Mouse (Mus musculus): Measurements from ENCODE around the gene 1700012B07Rik. TPM values are rescaled to one million over a fixed set of nuclear protein-coding genes. Genes with fewer than 3 reads are reported as not detected.

Gene 1700012B07Rik
- polyA plus RNA-seq, 1 experiment from 2014 or later: not detected

GRCm38 (mm10) chr11:109785392-109785791, 42.5 kb downstream of the 1700012B07Rik start:
- H3K9me3 ChIP-seq: no peaks in the 10 kb centered on the region
- no peak overlapping the region for H3K4me2 ChIP-seq (replicated peaks)
- no peak overlapping the region for H3K4me3 ChIP-seq
- WGBS: 68% methylated on average over 5 of the region's 5 CpGs
- no peak overlapping the region for H3K27ac ChIP-seq (replicated peaks)
- no peak for ATAC-seq (replicated peaks)
- H3K27me3 ChIP-seq: no peaks in the 10 kb centered on the region
- no peak overlapping the region for H3K9ac ChIP-seq (replicated peaks)
- H3K4me1 ChIP-seq: peaks cover 8% of the 10 kb centered on the region; the same call in 1 of the 2 replicates
- no peaks in the 10 kb centered on the region for H3K36me3 ChIP-seq

GRCm38 (mm10) chr11:109771381-109771780, 56.5 kb downstream of the 1700012B07Rik start:
- Histone ChIP-seq H3K4me2 (replicated peaks) (no peak overlapping the region), H3K27me3 (no peaks in the 10 kb centered on the region), H3K9me3 (no peaks in the 10 kb centered on the region), H3K4me1 (no peaks in the 10 kb centered on the region), H3K27ac (replicated peaks) (no peak overlapping the region), H3K9ac (replicated peaks) (no peak overlapping the region), H3K4me3 (no peak overlapping the region), H3K36me3 (no peaks in the 10 kb centered on the region)
- 89% methylated on average over 1 of the region's 1 CpGs for WGBS
- ATAC-seq (replicated peaks): no peak

DNA sequence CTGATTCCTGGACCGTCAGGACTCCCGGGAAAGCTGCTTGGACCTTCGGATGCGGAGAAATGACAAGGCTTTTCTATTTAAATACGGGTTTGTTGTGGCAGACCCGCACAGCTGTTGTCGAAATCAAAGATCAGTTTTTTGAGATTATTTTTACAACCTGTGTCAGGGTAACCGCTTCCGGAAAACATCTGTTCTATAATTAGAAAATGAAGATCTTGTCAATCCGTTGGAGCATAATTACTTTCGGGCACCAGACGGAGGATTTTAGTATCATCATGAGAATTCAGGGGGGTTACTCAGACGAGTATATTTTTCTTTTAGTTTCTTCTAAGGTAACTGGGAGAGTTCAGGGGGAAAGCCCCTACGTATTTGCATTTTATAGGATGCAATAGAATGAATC, 57.7 kb downstream of the 1700012B07Rik start:
- no peaks in the 10 kb centered on the region for H3K27me3 ChIP-seq
- no peaks in the 10 kb centered on the region for H3K36me3 ChIP-seq
- H3K9me3 ChIP-seq: no peaks in the 10 kb centered on the region
- no peaks in the 10 kb centered on the region for H3K4me1 ChIP-seq
- ATAC-seq (replicated peaks): no peak
- no peak overlapping the region for H3K27ac ChIP-seq (replicated peaks)
- H3K4me2 ChIP-seq (replicated peaks): no peak overlapping the region
- WGBS: 82% methylated on average over 14 of the region's 14 CpGs
- no peak overlapping the region for H3K9ac ChIP-seq (replicated peaks)
- no peak overlapping the region for H3K4me3 ChIP-seq

DNA sequence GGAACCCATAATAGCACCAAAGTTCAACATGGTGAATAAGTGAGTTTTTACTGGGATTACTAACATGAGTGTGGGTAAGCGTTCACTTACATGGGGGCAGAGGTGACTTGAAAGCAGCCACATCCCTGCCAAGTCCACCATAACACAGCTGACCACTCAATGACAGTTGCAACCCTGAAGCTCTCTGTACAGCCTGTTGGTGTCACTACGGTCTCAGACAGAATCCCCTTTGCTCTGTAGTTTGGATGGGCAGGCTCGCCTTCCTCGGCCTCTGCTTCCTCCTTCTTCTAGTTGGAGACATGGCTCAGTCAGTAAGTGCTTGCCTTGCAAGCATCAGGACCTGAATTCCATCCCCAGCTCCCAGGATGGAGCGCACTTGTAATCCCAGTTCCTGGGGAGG, 58.8 kb downstream of the 1700012B07Rik start:
- ATAC-seq (replicated peaks): no peak
- Histone ChIP-seq H3K4me3 (no peak overlapping the region), H3K4me1 (no peaks in the 10 kb centered on the region), H3K9me3 (no peaks in the 10 kb centered on the region), H3K27ac (replicated peaks) (no peak overlapping the region), H3K9ac (replicated peaks) (no peak overlapping the region), H3K4me2 (replicated peaks) (no peak overlapping the region), H3K36me3 (no peaks in the 10 kb centered on the region), H3K27me3 (no peaks in the 10 kb centered on the region)
- WGBS: 84% methylated on average over 5 of the region's 5 CpGs

GRCm38 (mm10) chr11:109760063-109760462, 67.8 kb downstream of the 1700012B07Rik start:
- H3K4me2 ChIP-seq (replicated peaks): no peak overlapping the region
- ATAC-seq (replicated peaks): no peak
- no peak overlapping the region for H3K9ac ChIP-seq (replicated peaks)
- no peak overlapping the region for H3K4me3 ChIP-seq
- no peaks in the 10 kb centered on the region for H3K36me3 ChIP-seq
- WGBS: 80% methylated on average over 7 of the region's 7 CpGs
- H3K4me1 ChIP-seq: no peaks in the 10 kb centered on the region
- H3K27ac ChIP-seq (replicated peaks): no peak overlapping the region
- no peaks in the 10 kb centered on the region for H3K27me3 ChIP-seq
- no peaks in the 10 kb centered on the region for H3K9me3 ChIP-seq

GRCm38 (mm10) chr11:109758616-109759215, 69.1 kb downstream of the 1700012B07Rik start:
- Histone ChIP-seq H3K27me3 (no peaks in the 10 kb centered on the region), H3K9ac (replicated peaks) (no peak overlapping the region), H3K4me2 (replicated peaks) (no peak overlapping the region), H3K4me3 (no peak overlapping the region), H3K9me3 (no peaks in the 10 kb centered on the region), H3K27ac (replicated peaks) (no peak overlapping the region), H3K4me1 (no peaks in the 10 kb centered on the region), H3K36me3 (no peaks in the 10 kb centered on the region)
- no peak for ATAC-seq (replicated peaks)
- WGBS: 96% methylated on average over 2 of the region's 2 CpGs

DNA sequence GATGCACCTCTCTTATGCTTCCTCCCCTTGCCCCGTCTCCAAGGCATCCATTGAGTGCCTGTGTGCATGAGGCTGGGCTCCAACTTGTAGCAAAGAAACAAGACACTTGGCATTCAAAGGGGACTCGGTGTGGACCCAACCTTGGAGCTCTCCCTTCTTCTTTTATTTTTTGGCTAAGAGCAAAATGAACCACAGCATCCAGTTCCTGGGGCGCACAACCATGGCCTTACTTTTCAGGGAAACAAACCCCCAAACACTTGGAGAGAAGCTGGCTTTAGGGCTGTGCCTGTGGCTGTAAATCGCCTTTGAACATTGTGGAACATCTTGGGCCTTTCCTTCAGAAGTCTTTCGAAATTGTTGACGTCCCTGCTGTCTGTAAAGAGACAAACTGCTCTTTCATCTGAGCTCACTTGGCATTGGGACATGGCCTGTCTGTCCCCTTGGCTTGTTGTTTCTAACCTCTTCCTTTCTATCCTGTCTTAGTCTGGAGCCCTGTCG, 73.7 kb downstream of the 1700012B07Rik start:
- H3K4me3 ChIP-seq: no peak overlapping the region
- H3K9ac ChIP-seq (replicated peaks): no peak overlapping the region
- no peaks in the 10 kb centered on the region for H3K27me3 ChIP-seq
- no peaks in the 10 kb centered on the region for H3K36me3 ChIP-seq
- H3K4me2 ChIP-seq (replicated peaks): no peak overlapping the region
- WGBS: 80% methylated on average over 7 of the region's 7 CpGs
- peaks cover 8% of the 10 kb centered on the region for H3K4me1 ChIP-seq
- H3K9me3 ChIP-seq: no peaks in the 10 kb centered on the region
- no peak for ATAC-seq (replicated peaks)
- H3K27ac ChIP-seq (replicated peaks): no peak overlapping the region

- no peak overlapping the region for H3K4me3 ChIP-seq
- no peak overlapping the region for H3K9ac ChIP-seq (replicated peaks)
- no peaks in the 10 kb centered on the region for H3K36me3 ChIP-seq
- H3K9me3 ChIP-seq: no peaks in the 10 kb centered on the region
- no peak for ATAC-seq (replicated peaks)
- peaks cover 8% of the 10 kb centered on the region for H3K4me1 ChIP-seq
- no peak overlapping the region; the same call in 1 of the 2 replicates for H3K27ac ChIP-seq (replicated peaks)
- no peak overlapping the region for H3K4me2 ChIP-seq (replicated peaks)
- no peaks in the 10 kb centered on the region for H3K27me3 ChIP-seq
- WGBS: 39% methylated on average over 12 of the region's 12 CpGs
Measured at GRCm38 (mm10) chr11:109751636-109752603, 75.9 kb downstream of the 1700012B07Rik start.

GRCm38 (mm10) chr11:109745210-109745609, 82.6 kb downstream of the 1700012B07Rik start:
- WGBS: 78% methylated on average over 4 of the region's 4 CpGs
- Histone ChIP-seq H3K36me3 (no peaks in the 10 kb centered on the region), H3K4me2 (replicated peaks) (no peak overlapping the region), H3K4me3 (no peak overlapping the region), H3K27me3 (no peaks in the 10 kb centered on the region), H3K9ac (replicated peaks) (no peak overlapping the region), H3K27ac (replicated peaks) (no peak overlapping the region), H3K9me3 (no peaks in the 10 kb centered on the region), H3K4me1 (no peaks in the 10 kb centered on the region)
- ATAC-seq (replicated peaks): no peak

- WGBS: 87% methylated on average over 3 of the region's 3 CpGs
- Histone ChIP-seq H3K27me3 (no peaks in the 10 kb centered on the region), H3K4me1 (no peaks in the 10 kb centered on the region), H3K27ac (replicated peaks) (no peak overlapping the region), H3K9me3 (no peaks in the 10 kb centered on the region), H3K36me3 (no peaks in the 10 kb centered on the region), H3K4me3 (no peak overlapping the region), H3K9ac (replicated peaks) (no peak overlapping the region), H3K4me2 (replicated peaks) (no peak overlapping the region)
- ATAC-seq (replicated peaks): no peak
Measured at GRCm38 (mm10) chr11:109737967-109738366, 89.9 kb downstream of the 1700012B07Rik start.
